Mouse (Mus musculus) neural tube, embryonic 12.5 days (tissue): Measurements from ENCODE around the gene Sun2. TPM values are rescaled to one million over a fixed set of nuclear protein-coding genes. Genes with fewer than 3 reads are reported as not detected.

Experiments
- ATAC-seq: fragments of 200-750 bp; cut with Nextera tagmentation; 2 replicates; pipeline ENCODE4 v1.8.0; 2017; ENCODE audit warnings: low read depth, mild to moderate bottlenecking, moderate TSS enrichment, moderate library complexity; ENCODE audit not compliant: low FRiP score
- H3K27ac ChIP-seq: fragments of 300-500 bp; sonication (generic); 2 replicates; pipeline ENCODE4 v1.5.1; 2016
- H3K27me3 ChIP-seq: fragments of 300-500 bp; sonication (generic); replicated peaks from 2 replicates; pipeline ENCODE4 v1.6.1; 2016; ENCODE audit warnings: mild to moderate bottlenecking
- H3K36me3 ChIP-seq: fragments of 300-500 bp; sonication (generic); 2 replicates; pipeline ENCODE4 v1.6.1; 2016; ENCODE audit warnings: mild to moderate bottlenecking
- H3K4me1 ChIP-seq: fragments of 300-500 bp; sonication (generic); 2 replicates; pipeline ENCODE4 v1.6.1; 2016
- H3K4me2 ChIP-seq: fragments of 300-500 bp; sonication (generic); replicated peaks from 2 replicates; pipeline ENCODE4 v1.6.1; 2016; ENCODE audit warnings: mild to moderate bottlenecking
- H3K4me3 ChIP-seq: fragments of 300-500 bp; sonication (generic); 2 replicates; pipeline ENCODE4 v1.5.1; 2016
- H3K9ac ChIP-seq: fragments of 300-500 bp; sonication (generic); 2 replicates; pipeline ENCODE4 v1.6.1; 2016; ENCODE audit warnings: mild to moderate bottlenecking
- H3K9me3 ChIP-seq: fragments of 300-500 bp; sonication (generic); 2 replicates; pipeline ENCODE4 v1.6.1; 2016; ENCODE audit warnings: mild to moderate bottlenecking
- WGBS: fragments of 180-500 bp; shearing (Covaris S2); methylation state at CpG from one replicate; pipeline ENCODE4 v1.1.7; 2016; 5-methylcytosine and 5-hydroxymethylcytosine counted together
- polyA plus RNA-seq: library from polyadenylated mRNA; unstranded; fragments of >200 nt; fragmentation: Nextera tagmentation; extraction: Ambion mirVana; gene quantifications from 2 replicates; pipeline ENCODE4 v1.2.1, GENCODE M21; 2016

Gene Sun2
- polyA plus RNA-seq, result 8.0 and 9.5 TPM in 2 replicates

DNA sequence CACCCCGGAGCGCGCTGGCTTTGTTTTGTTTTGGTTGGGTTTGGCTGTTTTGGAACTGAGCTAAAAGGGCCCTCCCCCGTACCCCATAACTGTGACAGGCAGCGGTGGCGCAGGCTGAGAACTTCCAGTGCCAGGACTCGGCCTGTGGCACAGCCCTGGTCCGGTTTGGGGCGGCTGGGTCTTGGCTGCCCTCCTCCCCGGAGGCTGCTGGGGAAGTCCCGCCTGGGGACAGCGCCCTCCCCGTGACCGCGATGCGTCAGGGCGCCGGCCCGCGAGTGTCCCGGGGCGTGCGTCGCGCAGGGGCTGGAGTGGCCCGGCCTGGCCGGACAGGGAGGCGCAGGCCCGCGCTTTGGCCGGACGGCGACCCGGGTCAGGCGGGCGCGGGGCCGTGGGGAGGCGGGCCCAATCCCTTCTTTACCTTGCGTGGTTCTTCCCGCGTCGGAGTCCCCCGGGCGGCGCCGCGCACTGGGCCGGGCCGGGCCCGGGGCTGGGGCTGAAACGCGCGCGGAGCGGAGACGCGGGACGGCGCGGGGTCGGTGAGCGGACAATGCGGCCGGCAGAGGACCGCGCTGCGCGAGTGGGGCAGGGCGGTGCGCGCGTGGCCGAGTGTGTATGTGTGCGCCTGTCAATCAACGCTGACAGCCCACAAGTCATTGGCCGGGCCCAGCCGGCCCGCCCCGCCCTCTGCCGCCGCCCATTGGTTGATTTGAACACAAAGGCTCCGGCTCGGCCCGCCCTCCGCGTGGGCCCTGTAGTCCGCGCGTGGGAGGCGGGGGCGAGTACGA is at the start of gene Sun2:
TSS of gene Sun2 (minus strand) at position 616 of the 785 bp plus-strand sequence.
- peak; percentile 93 for ATAC-seq
- no peak within 1 kb of the TSS for H3K27ac ChIP-seq
- H3K4me2 ChIP-seq, result peak within 1 kb of the TSS; percentile 73
- H3K27me3 ChIP-seq, result no peaks in the 10 kb centered on the region
- peak within 1 kb of the TSS; percentile 98 for H3K9ac ChIP-seq
- H3K4me3 ChIP-seq, result peak within 1 kb of the TSS; percentile 95
- peaks cover 27% of the 10 kb centered on the region for H3K4me1 ChIP-seq
- peaks cover 27% of the 10 kb centered on the region for H3K36me3 ChIP-seq
- under 1% methylated on average over 86 of the region's 93 CpGs for WGBS
- H3K9me3 ChIP-seq, result no peaks in the 10 kb centered on the region

DNA sequence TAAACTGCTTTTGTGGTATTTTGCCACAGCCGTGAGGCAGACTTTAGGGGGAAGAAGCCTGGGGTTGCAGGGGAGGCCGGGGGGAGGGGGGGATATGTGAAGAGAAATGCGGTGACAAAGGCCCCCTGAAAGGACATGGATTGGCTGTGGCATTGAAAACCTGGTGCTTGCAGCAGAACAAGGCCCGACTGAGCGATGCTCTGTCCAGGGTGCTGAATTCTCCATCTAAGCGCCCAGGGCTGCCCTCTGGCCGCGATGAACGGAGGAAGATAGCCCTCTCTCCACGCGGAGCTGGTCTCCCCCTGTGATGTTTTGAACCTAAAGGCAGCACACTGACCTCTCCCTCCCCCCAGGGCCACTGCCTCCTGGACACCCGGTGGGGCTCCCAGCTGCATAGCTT is 49.2 kb upstream of the Sun2 start:
- peaks cover 14% of the 10 kb centered on the region; the same call in 1 of the 2 replicates for H3K4me1 ChIP-seq
- H3K27ac ChIP-seq, result no peak overlapping the region
- no peak overlapping the region for H3K9ac ChIP-seq
- no peak for ATAC-seq
- no peak overlapping the region for H3K4me2 ChIP-seq
- H3K27me3 ChIP-seq, result peaks cover 23% of the 10 kb centered on the region
- 4% methylated on average over 12 of the region's 12 CpGs for WGBS
- no peak overlapping the region for H3K4me3 ChIP-seq
- H3K9me3 ChIP-seq, result no peaks in the 10 kb centered on the region
- H3K36me3 ChIP-seq, result no peaks in the 10 kb centered on the region

GRCm38 (mm10) chr15:79790905-79791304 is 48.6 kb upstream of the Sun2 start:
- Histone ChIP-seq H3K4me3 (no peak overlapping the region), H3K27ac (no peak overlapping the region), H3K27me3 (peaks cover 23% of the 10 kb centered on the region), H3K9me3 (no peaks in the 10 kb centered on the region), H3K4me1 (peaks cover 14% of the 10 kb centered on the region; the same call in 1 of the 2 replicates), H3K36me3 (no peaks in the 10 kb centered on the region), H3K4me2 (no peak overlapping the region), H3K9ac (no peak overlapping the region)
- WGBS, result 84% methylated on average over 6 of the region's 6 CpGs
- no peak for ATAC-seq

DNA sequence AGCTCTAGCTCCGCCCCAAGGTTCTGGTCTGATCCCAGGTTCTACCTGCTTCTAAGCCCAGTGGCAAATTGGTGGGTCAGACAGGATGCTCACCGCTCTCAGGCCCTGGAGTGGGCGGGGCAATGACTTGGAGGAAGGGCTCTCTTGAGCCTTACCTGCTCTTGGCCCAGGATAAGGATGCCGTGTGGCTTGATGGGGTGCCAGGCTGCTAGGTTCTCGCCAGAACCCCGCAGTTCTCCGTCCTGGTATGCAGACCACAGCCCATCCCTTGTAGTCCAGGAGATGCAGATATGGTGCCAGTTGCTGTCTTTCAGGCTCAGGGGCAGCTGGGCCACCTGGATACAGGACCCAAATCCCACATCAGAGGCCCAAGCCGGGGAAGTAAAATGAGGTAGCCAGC is 47.8 kb upstream of the Sun2 start:
- H3K4me1 ChIP-seq, result peaks cover 14% of the 10 kb centered on the region; the same call in 1 of the 2 replicates
- no peak overlapping the region for H3K9ac ChIP-seq
- peaks cover 23% of the 10 kb centered on the region for H3K27me3 ChIP-seq
- no peak for ATAC-seq
- 52% methylated on average over 8 of the region's 8 CpGs for WGBS
- no peak overlapping the region for H3K4me3 ChIP-seq
- no peaks in the 10 kb centered on the region for H3K9me3 ChIP-seq
- H3K36me3 ChIP-seq, result no peaks in the 10 kb centered on the region
- no peak overlapping the region for H3K4me2 ChIP-seq
- H3K27ac ChIP-seq, result no peak overlapping the region

- no peak for ATAC-seq
- Histone ChIP-seq H3K4me2 (no peak overlapping the region), H3K9ac (no peak overlapping the region), H3K4me3 (no peak overlapping the region), H3K36me3 (no peaks in the 10 kb centered on the region), H3K4me1 (peaks cover 14% of the 10 kb centered on the region; the same call in 1 of the 2 replicates), H3K9me3 (no peaks in the 10 kb centered on the region), H3K27ac (no peak overlapping the region), H3K27me3 (peaks cover 13% of the 10 kb centered on the region; the same call in 1 of the 2 replicates)
- WGBS, result 48% methylated on average over 8 of the region's 8 CpGs
These were observed 45.5 kb upstream of the Sun2 start for GRCm38 (mm10) chr15:79787815-79788214.

DNA sequence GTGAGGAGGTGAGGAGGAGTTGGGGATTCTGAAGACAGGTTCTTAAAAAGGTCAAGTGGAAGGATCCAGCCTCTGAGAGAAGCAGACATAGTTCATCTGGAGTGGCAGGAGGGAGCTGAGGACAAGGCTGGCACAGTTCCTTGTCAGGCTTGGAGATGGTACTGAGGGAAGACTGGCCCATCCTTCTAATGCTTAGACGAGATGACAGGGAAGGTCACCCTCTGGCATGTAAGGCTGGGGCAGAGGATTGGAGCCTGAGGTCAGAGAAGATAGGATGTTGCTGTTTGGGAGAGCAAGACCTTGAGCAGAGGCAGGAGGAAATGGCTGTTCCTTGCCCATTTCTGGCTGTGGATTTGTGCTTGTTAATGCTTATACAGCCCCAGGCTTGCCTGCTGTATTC is 42.7 kb upstream of the Sun2 start:
- no peaks in the 10 kb centered on the region; the same call in 1 of the 2 replicates for H3K27me3 ChIP-seq
- WGBS, result 72% methylated on average over 1 of the region's 1 CpGs
- no peak overlapping the region for H3K27ac ChIP-seq
- H3K4me1 ChIP-seq, result peaks cover 11% of the 10 kb centered on the region; the same call in 1 of the 2 replicates
- H3K4me3 ChIP-seq, result no peak overlapping the region
- no peak for ATAC-seq
- no peak overlapping the region for H3K4me2 ChIP-seq
- H3K36me3 ChIP-seq, result no peaks in the 10 kb centered on the region
- H3K9me3 ChIP-seq, result no peaks in the 10 kb centered on the region
- H3K9ac ChIP-seq, result no peak overlapping the region

DNA sequence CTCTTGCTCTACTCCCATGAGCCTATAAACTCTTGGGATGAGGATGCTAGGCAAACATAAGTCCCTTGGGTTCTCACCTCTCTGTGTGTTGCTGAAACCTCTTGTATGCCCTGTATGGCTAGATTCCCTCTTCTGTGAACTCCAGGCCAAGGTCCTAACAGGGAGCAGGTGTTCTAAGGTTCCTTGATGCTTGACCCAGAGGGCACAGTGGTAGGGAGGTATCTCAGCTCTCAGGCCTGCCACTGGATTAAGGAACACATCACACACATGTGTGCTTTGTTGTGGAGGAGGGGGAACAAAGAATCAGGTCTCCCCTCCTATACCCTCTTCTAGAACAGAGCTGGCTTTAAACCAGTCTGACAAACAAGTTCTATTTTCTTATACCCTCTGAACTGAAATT is 35.4 kb upstream of the Sun2 start, which contains the start of gene Dnal4:
TSS of gene Dnal4 (minus strand) at position 101 of the 400 bp plus-strand sequence.
- Histone ChIP-seq H3K36me3 (no peaks in the 10 kb centered on the region), H3K4me3 (no peak within 1 kb of the TSS), H3K27me3 (no peaks in the 10 kb centered on the region), H3K9ac (no peak within 1 kb of the TSS), H3K4me2 (no peak within 1 kb of the TSS), H3K4me1 (peaks cover 17% of the 10 kb centered on the region), H3K27ac (no peak within 1 kb of the TSS), H3K9me3 (no peaks in the 10 kb centered on the region)
- ATAC-seq, result no peak

DNA sequence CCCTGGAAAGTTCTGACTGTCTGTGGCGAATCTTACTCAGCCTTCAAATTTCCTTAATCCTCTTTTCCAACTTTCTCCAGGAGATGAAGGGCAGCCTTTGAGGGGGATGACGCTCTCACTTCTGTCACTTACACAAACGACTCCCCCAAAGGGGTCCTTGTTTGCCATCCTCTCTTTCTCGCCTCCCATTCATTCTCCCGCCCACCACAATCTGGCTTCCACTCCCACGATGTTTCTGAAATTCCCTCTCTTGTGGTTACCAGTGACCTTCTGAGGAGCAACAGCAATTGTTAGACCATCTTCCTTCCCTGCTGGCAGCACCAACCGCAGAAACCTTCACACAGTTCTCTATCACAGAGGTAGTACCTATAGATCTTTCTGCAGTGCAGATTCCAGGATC is 33.3 kb upstream of the Sun2 start:
- 76% methylated on average over 7 of the region's 7 CpGs for WGBS
- Histone ChIP-seq H3K27me3 (no peaks in the 10 kb centered on the region), H3K27ac (no peak overlapping the region), H3K9ac (no peak overlapping the region), H3K4me3 (peak overlapping the region; percentile 11; the same call in 1 of the 2 replicates), H3K4me2 (no peak overlapping the region), H3K36me3 (no peaks in the 10 kb centered on the region), H3K4me1 (peaks cover 25% of the 10 kb centered on the region), H3K9me3 (no peaks in the 10 kb centered on the region)
- ATAC-seq, result no peak

DNA sequence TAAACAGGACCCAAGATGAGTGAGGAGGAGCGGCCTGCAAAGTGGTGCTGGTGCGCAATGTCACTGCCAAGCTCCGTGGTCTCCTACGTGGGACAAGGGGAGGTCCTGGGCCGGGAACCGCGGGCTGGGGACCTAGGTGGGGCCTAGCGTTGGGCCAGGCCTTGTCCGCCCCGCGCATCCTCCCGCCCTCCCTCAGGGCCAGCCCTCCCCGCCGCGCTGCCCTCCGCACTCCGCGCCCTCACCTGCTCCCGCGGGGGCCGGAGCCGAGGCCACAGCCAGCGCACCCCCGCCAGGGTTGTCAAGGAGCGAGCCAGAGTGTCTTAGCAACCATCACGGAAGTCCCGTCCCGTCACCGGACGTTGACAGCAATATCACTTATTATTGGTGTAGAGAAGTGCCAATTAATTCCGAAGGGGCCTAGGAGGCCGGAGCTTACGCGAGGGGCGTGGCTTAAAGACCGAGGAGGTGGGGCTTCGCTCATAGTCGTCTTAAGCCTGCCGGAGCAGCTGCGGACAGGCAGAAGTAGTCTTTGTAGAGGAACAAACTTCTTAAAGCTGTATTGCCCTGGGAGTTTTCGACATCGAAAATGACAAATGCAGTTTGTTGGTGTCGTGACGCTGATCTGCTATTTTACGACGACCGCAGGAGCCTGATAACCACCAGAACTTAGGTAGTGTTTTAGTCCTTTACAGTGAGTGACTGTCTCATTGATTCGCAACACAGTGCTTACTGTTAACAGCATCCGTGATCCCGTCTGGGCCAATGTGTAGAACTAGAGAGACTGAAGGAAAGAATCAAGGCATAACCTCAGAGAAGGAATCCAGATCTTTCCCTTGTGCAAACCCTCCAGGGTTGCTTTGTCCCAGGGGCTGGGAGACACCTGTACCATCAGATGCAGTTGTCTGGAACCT is 32.0 kb upstream of the Sun2 start:
- H3K9ac ChIP-seq, result peak overlapping the region; percentile 63
- H3K27ac ChIP-seq, result 0 out of 2 replicates have a peak overlapping the region, but pooled peaks have one; percentile 12
- no peaks in the 10 kb centered on the region for H3K36me3 ChIP-seq
- peaks cover 27% of the 10 kb centered on the region for H3K4me1 ChIP-seq
- H3K9me3 ChIP-seq, result no peaks in the 10 kb centered on the region
- no peaks in the 10 kb centered on the region for H3K27me3 ChIP-seq
- peak overlapping the region; percentile 66 for H3K4me3 ChIP-seq
- ATAC-seq, result peak; percentile 96
- under 1% methylated on average over 50 of the region's 50 CpGs for WGBS
- H3K4me2 ChIP-seq, result peak overlapping the region; percentile 79

- no peak overlapping the region for H3K4me3 ChIP-seq
- no peaks in the 10 kb centered on the region for H3K9me3 ChIP-seq
- no peak for ATAC-seq
- H3K27ac ChIP-seq, result no peak overlapping the region
- H3K4me1 ChIP-seq, result peaks cover 27% of the 10 kb centered on the region
- H3K9ac ChIP-seq, result no peak overlapping the region
- 56% methylated on average over 21 of the region's 21 CpGs for WGBS
- no peaks in the 10 kb centered on the region for H3K27me3 ChIP-seq
- H3K36me3 ChIP-seq, result no peaks in the 10 kb centered on the region
- H3K4me2 ChIP-seq, result no peak overlapping the region
These were observed 28.4 kb upstream of the Sun2 start for GRCm38 (mm10) chr15:79770629-79771240.

GRCm38 (mm10) chr15:79768302-79768701 is 26.0 kb upstream of the Sun2 start:
- Histone ChIP-seq H3K9ac (no peak overlapping the region), H3K9me3 (no peaks in the 10 kb centered on the region), H3K36me3 (peaks cover 15% of the 10 kb centered on the region), H3K4me1 (peaks cover 12% of the 10 kb centered on the region), H3K4me2 (no peak overlapping the region), H3K27me3 (no peaks in the 10 kb centered on the region), H3K4me3 (no peak overlapping the region), H3K27ac (no peak overlapping the region)
- 66% methylated on average over 6 of the region's 6 CpGs for WGBS
- ATAC-seq, result no peak
